Mouse (Mus musculus): ENCODE data around the gene S1pr4. TPM values are rescaled to one million over a fixed set of nuclear protein-coding genes. Genes with fewer than 3 reads are reported as not detected.

Gene S1pr4
- polyA plus RNA-seq, 1 experiment, result 0.94 TPM

- DNase-seq (ENCODE audit: extremely low spot score in 1 of 2, low spot score in 1 of 2), result peak in 1 of 2 experiments; percentile 93
These were observed 49.8 kb downstream of the S1pr4 start for GRCm38 (mm10) chr10:81450140-81450539.

Other genes with a start within 250 kb of the S1pr4 start
- gene Matk, start 247.2 kb downstream of the S1pr4 start, polyA plus RNA-seq (2012; rRNA removed), result 365 and 385 TPM in 2 replicates
- gene Mrpl54, start 233.2 kb downstream of the S1pr4 start, polyA plus RNA-seq (2012; rRNA removed), result 51.7 and 57.4 TPM in 2 replicates
- 46.9 and 49.1 TPM in 2 replicates for gene Apba3, start 233.2 kb downstream of the S1pr4 start, polyA plus RNA-seq (2012; rRNA removed)
- 0.34 and 0.46 TPM in 2 replicates for gene Tjp3, start 208.6 kb downstream of the S1pr4 start, polyA plus RNA-seq (2012; rRNA removed)
- 326 and 360 TPM in 2 replicates for gene Pip5k1c, start 207.2 kb downstream of the S1pr4 start, polyA plus RNA-seq (2012; rRNA removed)
- 31.5 and 31.9 TPM in 2 replicates for gene Cactin, start 179.0 kb downstream of the S1pr4 start, polyA plus RNA-seq (2012; rRNA removed)
- gene Tbxa2r, start 171.4 kb downstream of the S1pr4 start, polyA plus RNA-seq (2012; rRNA removed), result 2.3 and 3.3 TPM in 2 replicates
- gene Gipc3, start 156.9 kb downstream of the S1pr4 start, polyA plus RNA-seq (2012; rRNA removed), result 0.96 and 1.1 TPM in 2 replicates
- gene Hmg20b, start 149.7 kb downstream of the S1pr4 start, polyA plus RNA-seq (2012; rRNA removed), result 36.3 and 40.8 TPM in 2 replicates
- gene Mfsd12, start 142.6 kb downstream of the S1pr4 start, polyA plus RNA-seq (2012; rRNA removed), result 27.5 and 29.5 TPM in 2 replicates
- gene 4930404N11Rik, start 134.3 kb downstream of the S1pr4 start, polyA plus RNA-seq (2012; rRNA removed), result 0.67 and 0.68 TPM in 2 replicates
- 66.9 and 71.6 TPM in 2 replicates for gene Fzr1, start 121.6 kb downstream of the S1pr4 start, polyA plus RNA-seq (2012; rRNA removed)
- 92.2 and 105 TPM in 2 replicates for gene Dohh, start 115.7 kb downstream of the S1pr4 start, polyA plus RNA-seq (2012; rRNA removed)
- gene Gm48551, start 115.7 kb downstream of the S1pr4 start, polyA plus RNA-seq (2012; rRNA removed), result 6.9 and 8.9 TPM in 2 replicates
- 7.4 and 10.1 TPM in 2 replicates for gene Gm48552, start 111.1 kb downstream of the S1pr4 start, polyA plus RNA-seq (2012; rRNA removed)
- 3.6 and 4.5 TPM in 2 replicates for gene Smim24, start 107.1 kb downstream of the S1pr4 start, polyA plus RNA-seq (2012; rRNA removed)
- 39.6 and 47.7 TPM in 2 replicates for gene Nfic, start 44.5 kb downstream of the S1pr4 start, polyA plus RNA-seq (2012; rRNA removed)
- gene Celf5, start 17.4 kb downstream of the S1pr4 start, polyA plus RNA-seq (2012; rRNA removed), result 345 and 388 TPM in 2 replicates
- gene Ncln, start 3.7 kb downstream of the S1pr4 start, polyA plus RNA-seq (2012; rRNA removed), result 120 and 134 TPM in 2 replicates
- gene Gna15, start 24.1 kb upstream of the S1pr4 start, polyA plus RNA-seq (2012; rRNA removed), result 2.9 and 3.7 TPM in 2 replicates
- gene Gna11, start 45.1 kb upstream of the S1pr4 start, polyA plus RNA-seq (2012; rRNA removed), result 147 and 150 TPM in 2 replicates
- 867 and 972 TPM in 2 replicates for gene Aes, start 59.4 kb upstream of the S1pr4 start, polyA plus RNA-seq (2012; rRNA removed)
- gene Tle2, start 74.4 kb upstream of the S1pr4 start, polyA plus RNA-seq (2012; rRNA removed), result 120 and 136 TPM in 2 replicates
- 12.8 and 17.4 TPM in 2 replicates for gene Tle6, start 100.9 kb upstream of the S1pr4 start, polyA plus RNA-seq (2012; rRNA removed)
- gene BC025920, start 106.1 kb upstream of the S1pr4 start, polyA plus RNA-seq (2012; rRNA removed), result 4.1 and 5.2 TPM in 2 replicates
- 33.9 and 36.2 TPM in 2 replicates for gene Sirt6, start 127.7 kb upstream of the S1pr4 start, polyA plus RNA-seq (2012; rRNA removed)
- 106 and 108 TPM in 2 replicates for gene Ankrd24, start 128.4 kb upstream of the S1pr4 start, polyA plus RNA-seq (2012; rRNA removed)
- gene Gm10778, start 148.9 kb upstream of the S1pr4 start, polyA plus RNA-seq (2012; rRNA removed), result 2.9 and 3.3 TPM in 2 replicates
- 6.4 and 6.5 TPM in 2 replicates for gene Zfp433, start 204.7 kb upstream of the S1pr4 start, polyA plus RNA-seq (2012; rRNA removed)

Measured in frontal cortex, adult 2 months (tissue).